Mouse (Mus musculus) right cerebral cortex, adult 2 months (tissue): ENCODE data around the gene Kmt2c.
"Not testable (repeated sequence)": the region's sequence is repeated elsewhere in the genome, so short reads cannot be mapped to it uniquely, and the experiment has no call there.

Experiments used
- DNase-seq, 2 experiments: peaks; one replicate each; pipeline ENCODE4 v3.0.0; 2021 to 2022; ENCODE audit warnings: low spot score in 2 of 2

Gene Kmt2c

GRCm38 (mm10) chr5:25516301-25516895, 17.8 kb upstream of the Kmt2c start:
- DNase-seq, result no peak

GRCm38 (mm10) chr5:25515767-25516166, 17.2 kb upstream of the Kmt2c start, which contains the start of gene Cct8l1:
TSS of gene Cct8l1 (plus strand) at chr5:25516067.
- DNase-seq, result no peak

GRCm38 (mm10) chr5:25506041-25506440, 7.5 kb upstream of the Kmt2c start:
- no peak for DNase-seq

- DNase-seq, result no peak
These were observed 2.1 kb upstream of the Kmt2c start for GRCm38 (mm10) chr5:25500686-25501085.

GRCm38 (mm10) chr5:25499423-25500398, 1.1 kb upstream of the Kmt2c start:
- DNase-seq, result peak; percentile 92 to 97

- no peak for DNase-seq
These were observed 339 bp upstream of the Kmt2c start for GRCm38 (mm10) chr5:25498821-25499422.

- DNase-seq, result peak; percentile 44 to 58
These were observed 750 bp downstream of the Kmt2c start for GRCm38 (mm10) chr5:25497720-25498345.

- no peak for DNase-seq
These were observed 1.2 kb downstream of the Kmt2c start for GRCm38 (mm10) chr5:25497369-25497719.

- no peak for DNase-seq
These were observed 1.9 kb downstream of the Kmt2c start for GRCm38 (mm10) chr5:25496652-25497051.

- no peak for DNase-seq
These were observed 19.7 kb downstream of the Kmt2c start for GRCm38 (mm10) chr5:25478863-25479262.

- DNase-seq, result no peak
These were observed 22.8 kb downstream of the Kmt2c start for GRCm38 (mm10) chr5:25475789-25476188.

- no peak for DNase-seq
These were observed 26.5 kb downstream of the Kmt2c start for GRCm38 (mm10) chr5:25472070-25472469.

GRCm38 (mm10) chr5:25461956-25462355, 36.6 kb downstream of the Kmt2c start:
- no peak for DNase-seq

GRCm38 (mm10) chr5:25455432-25455831, 43.2 kb downstream of the Kmt2c start:
- DNase-seq, result not testable (repeated sequence)

GRCm38 (mm10) chr5:25452691-25453090, 45.9 kb downstream of the Kmt2c start:
- no peak for DNase-seq

GRCm38 (mm10) chr5:25437508-25437907, 61.1 kb downstream of the Kmt2c start:
- no peak for DNase-seq

- peak; percentile 55 to 64 for DNase-seq
These were observed 62.5 kb downstream of the Kmt2c start for GRCm38 (mm10) chr5:25436081-25436480.

GRCm38 (mm10) chr5:25422576-25422975, 76.0 kb downstream of the Kmt2c start:
- no peak for DNase-seq

- peak; percentile 78 to 83 for DNase-seq
These were observed 78.0 kb downstream of the Kmt2c start for GRCm38 (mm10) chr5:25420601-25421000.

GRCm38 (mm10) chr5:25415382-25415781, 83.2 kb downstream of the Kmt2c start:
- no peak for DNase-seq

- DNase-seq, result no peak
These were observed 101.9 kb downstream of the Kmt2c start for GRCm38 (mm10) chr5:25396727-25397126.

GRCm38 (mm10) chr5:25392655-25393054, 105.9 kb downstream of the Kmt2c start:
- DNase-seq, result no peak
